Mouse (Mus musculus) megakaryocyte, embryonic 14.5 days (primary cell): ENCODE data around the gene Cttnbp2.

Source experiments
- FLI1 ChIP-seq: IDR thresholded peaks from 2 replicates; pipeline ENCODE4 v1.6.1; 2012; ENCODE audit warnings: low read length, inconsistent platforms, mixed read lengths
- GATA1 ChIP-seq: IDR thresholded peaks from 3 replicates; pipeline ENCODE4 v1.6.1; 2012; ENCODE audit warnings: mixed read lengths, low read length, inconsistent platforms, borderline replicate concordance

GRCm38 (mm10) chr6:18517626-18518025 is 3.0 kb upstream of the Cttnbp2 start:
- TF ChIP-seq GATA1: no peak
- no peak for TF ChIP-seq FLI1
